Mouse (Mus musculus): ENCODE data around the gene Hcst.

GRCm38 (mm10) chr7:30394871-30395270 lies 24.8 kb downstream of the Hcst start:
- TF ChIP-seq CTCF (IDR thresholded peaks at IDR 0.05; ENCODE audit: extremely low read depth, insufficient read depth, low read length) (0 out of 2 replicates have a peak, but pooled peaks have one; percentile 7), POLR2A (IDR thresholded peaks at IDR 0.05; ENCODE audit: extremely low read depth, insufficient read depth, low read length) (no peak)

Measured in cortical plate, adult 2 months (tissue).